Mouse (Mus musculus) heart, embryonic 11.5 days (tissue): ENCODE measurements at regions not wholly inside any gene's neighbourhood (a gene's known extent, or its start where the extent isn't known, plus 50 kb on each side); places are given as distances from the start of the nearest gene placed in this dataset.

Experiments used
- ATAC-seq: fragments of 200-750 bp; cut with Nextera tagmentation; replicated peaks from 2 replicates; pipeline ENCODE4 v1.8.0; 2017; ENCODE audit warnings: moderate library complexity; ENCODE audit not compliant: insufficient number of reproducible peaks, low FRiP score, low TSS enrichment
- H3K27ac ChIP-seq: fragments of 300-500 bp; sonication (generic); 2 replicates; pipeline ENCODE4 v1.5.1; 2014; ENCODE audit warnings: mild to moderate bottlenecking, low read depth, low read length
- H3K27me3 ChIP-seq: fragments of 300-500 bp; sonication (generic); 2 replicates; pipeline ENCODE4 v1.6.1; 2014; ENCODE audit warnings: mild to moderate bottlenecking, low read length, mixed read lengths; ENCODE audit not compliant: control insufficient read depth, insufficient read depth
- H3K36me3 ChIP-seq: fragments of 300-500 bp; sonication (generic); 2 replicates; pipeline ENCODE4 v1.6.1; 2014; ENCODE audit warnings: mild to moderate bottlenecking, low read length, moderate library complexity, mixed read lengths; ENCODE audit not compliant: control insufficient read depth, insufficient read depth
- H3K4me1 ChIP-seq: fragments of 300-500 bp; sonication (generic); 2 replicates; pipeline ENCODE4 v1.6.1; 2014; ENCODE audit warnings: low read length; ENCODE audit not compliant: control insufficient read depth, insufficient read depth
- H3K4me2 ChIP-seq: fragments of 300-500 bp; sonication (generic); 2 replicates; pipeline ENCODE4 v1.6.1; 2014; ENCODE audit warnings: mild to moderate bottlenecking, moderate library complexity
- H3K4me3 ChIP-seq: fragments of 300-500 bp; sonication (generic); 2 replicates; pipeline ENCODE4 v1.5.1; 2014; ENCODE audit warnings: low read depth, low read length
- H3K9ac ChIP-seq: fragments of 300-500 bp; sonication (generic); 2 replicates; pipeline ENCODE4 v1.6.1; 2014; ENCODE audit warnings: mild to moderate bottlenecking, low read depth, low read length, moderate library complexity
- H3K9me3 ChIP-seq: fragments of 300-500 bp; sonication (generic); replicated peaks from 2 replicates; pipeline ENCODE4 v1.6.1; 2016; ENCODE audit warnings: low read length; ENCODE audit not compliant: control insufficient read depth
- WGBS: fragments of 180-500 bp; shearing (Covaris S2); extraction: QIAGEN DNeasy Blood & Tissue Kit; methylation state at CpG from one replicate; pipeline ENCODE4 v1.1.7; 2014; ENCODE audit not compliant: insufficient replicate concordance; 5-methylcytosine and 5-hydroxymethylcytosine counted together

GRCm38 (mm10) chr14:59075845-59076745, 66.6 kb downstream of the 1700129C05Rik start:
- Histone ChIP-seq H3K36me3 (no peaks in the 10 kb centered on the region), H3K4me2 (peak overlapping the region; percentile 47), H3K4me3 (no peak overlapping the region), H3K27ac (no peak overlapping the region), H3K9me3 (no peaks in the 10 kb centered on the region), H3K9ac (no peak overlapping the region), H3K27me3 (no peaks in the 10 kb centered on the region), H3K4me1 (no peaks in the 10 kb centered on the region)
- whole genome bisulfite sequencing, result 30% methylated on average over 29 of the region's 29 CpGs
- no peak for ATAC-seq

- whole genome bisulfite sequencing, result 89% methylated on average over 7 of the region's 7 CpGs
- no peak overlapping the region for H3K4me2 ChIP-seq
- no peak overlapping the region for H3K9ac ChIP-seq
- no peak overlapping the region for H3K27ac ChIP-seq
- H3K4me1 ChIP-seq, result peaks cover 4% of the 10 kb centered on the region; the same call in 1 of the 2 replicates
- H3K27me3 ChIP-seq, result no peaks in the 10 kb centered on the region
- no peak for ATAC-seq
- no peaks in the 10 kb centered on the region for H3K36me3 ChIP-seq
- no peak overlapping the region for H3K4me3 ChIP-seq
- H3K9me3 ChIP-seq, result no peaks in the 10 kb centered on the region
These were observed 70.2 kb downstream of the 1700129C05Rik start for GRCm38 (mm10) chr14:59072323-59073039.

DNA sequence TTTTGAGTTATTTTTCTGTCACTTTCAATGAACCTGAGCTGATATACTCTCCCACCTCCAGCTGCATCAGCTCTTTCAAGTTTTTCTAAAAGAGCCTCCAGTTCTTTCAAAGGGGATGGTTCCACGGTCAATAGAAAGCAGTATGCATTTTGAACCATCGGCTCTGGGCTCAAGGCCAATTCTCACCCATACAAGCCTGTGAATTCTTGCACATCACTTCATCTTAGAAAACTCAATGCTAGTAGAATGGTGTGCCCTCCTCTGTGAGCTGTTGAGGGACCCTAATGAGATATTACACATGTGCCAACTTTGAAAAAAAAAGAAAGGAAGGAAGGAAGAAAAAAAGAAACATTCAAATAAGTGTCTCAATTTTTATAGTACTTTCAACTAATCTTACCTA, 72.6 kb downstream of the 1700129C05Rik start:
- ATAC-seq, result no peak
- 81% methylated on average over 2 of the region's 2 CpGs for WGBS
- Histone ChIP-seq H3K4me1 (peaks cover 4% of the 10 kb centered on the region; the same call in 1 of the 2 replicates), H3K9me3 (no peaks in the 10 kb centered on the region), H3K4me2 (no peak overlapping the region), H3K27ac (no peak overlapping the region), H3K36me3 (no peaks in the 10 kb centered on the region), H3K9ac (no peak overlapping the region), H3K4me3 (no peak overlapping the region), H3K27me3 (no peaks in the 10 kb centered on the region)

- no peak overlapping the region for H3K27ac ChIP-seq
- H3K27me3 ChIP-seq, result no peaks in the 10 kb centered on the region
- H3K4me2 ChIP-seq, result no peak overlapping the region
- no peak for ATAC-seq
- no peaks in the 10 kb centered on the region for H3K36me3 ChIP-seq
- H3K9ac ChIP-seq, result no peak overlapping the region
- WGBS, result 77% methylated on average over 8 of the region's 8 CpGs
- peaks cover 4% of the 10 kb centered on the region; the same call in 1 of the 2 replicates for H3K4me1 ChIP-seq
- no peaks in the 10 kb centered on the region for H3K9me3 ChIP-seq
- no peak overlapping the region for H3K4me3 ChIP-seq
These were observed 76.1 kb downstream of the 1700129C05Rik start for GRCm38 (mm10) chr14:59066456-59067220.

- H3K4me3 ChIP-seq, result no peak overlapping the region
- no peak for ATAC-seq
- H3K4me1 ChIP-seq, result peaks cover 4% of the 10 kb centered on the region; the same call in 1 of the 2 replicates
- 71% methylated on average over 3 of the region's 3 CpGs for WGBS
- no peak overlapping the region for H3K4me2 ChIP-seq
- no peaks in the 10 kb centered on the region for H3K27me3 ChIP-seq
- H3K9me3 ChIP-seq, result no peaks in the 10 kb centered on the region
- H3K36me3 ChIP-seq, result no peaks in the 10 kb centered on the region
- H3K27ac ChIP-seq, result no peak overlapping the region
- H3K9ac ChIP-seq, result no peak overlapping the region
These were observed 79.5 kb downstream of the 1700129C05Rik start for GRCm38 (mm10) chr14:59063221-59063620.

DNA sequence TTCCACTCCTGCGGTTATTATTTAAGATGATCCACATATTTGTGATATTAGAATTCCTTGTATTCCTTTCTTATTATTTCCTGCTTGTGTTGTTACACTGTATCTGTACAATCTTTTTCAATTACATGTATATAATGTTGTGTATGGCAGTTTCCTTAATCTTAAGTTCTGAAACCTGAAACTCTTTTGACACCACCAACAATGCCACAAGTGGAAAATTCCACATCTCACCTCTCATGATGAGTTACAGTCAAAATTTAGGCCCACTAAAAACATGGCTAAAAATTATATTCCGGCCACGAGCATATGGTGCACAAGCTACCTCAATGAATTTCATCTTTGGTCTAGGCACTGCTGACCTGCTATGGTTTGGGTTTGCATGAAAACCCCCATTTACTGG, 85.9 kb downstream of the 1700129C05Rik start:
- Histone ChIP-seq H3K4me2 (no peak overlapping the region), H3K4me1 (no peaks in the 10 kb centered on the region), H3K27ac (no peak overlapping the region), H3K36me3 (no peaks in the 10 kb centered on the region), H3K9me3 (no peaks in the 10 kb centered on the region), H3K27me3 (no peaks in the 10 kb centered on the region), H3K4me3 (no peak overlapping the region), H3K9ac (no peak overlapping the region)
- ATAC-seq, result no peak
- 80% methylated on average over 3 of the region's 3 CpGs for WGBS

GRCm38 (mm10) chr14:59055283-59055682, 87.4 kb downstream of the 1700129C05Rik start:
- no peak overlapping the region for H3K9ac ChIP-seq
- 88% methylated on average over 3 of the region's 3 CpGs for WGBS
- no peak for ATAC-seq

DNA sequence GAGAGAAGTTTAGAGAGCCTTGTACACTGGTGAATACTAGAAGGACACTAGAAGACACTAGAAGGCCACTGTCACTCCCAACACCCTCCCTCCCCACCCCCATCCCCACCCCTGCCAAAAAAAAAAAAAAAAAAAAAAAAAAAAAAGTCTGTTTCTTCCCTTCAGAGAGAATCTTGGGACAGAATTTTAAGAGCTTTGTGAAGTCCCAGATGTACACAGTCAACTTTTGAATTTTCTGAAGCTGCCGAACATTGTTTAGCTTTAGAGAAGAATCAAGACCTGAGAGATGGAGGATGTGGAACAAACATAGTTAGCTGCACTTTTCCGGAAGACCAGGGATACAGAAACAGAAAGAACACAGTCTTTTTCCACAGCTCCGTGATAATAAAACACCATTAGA, 90.3 kb downstream of the 1700129C05Rik start:
- 82% methylated on average over 3 of the region's 3 CpGs for WGBS
- H3K36me3 ChIP-seq, result no peaks in the 10 kb centered on the region

More at GRCm38 (mm10) chr14:59055283-59055682, 87.4 kb downstream of the 1700129C05Rik start:
- Histone ChIP-seq H3K36me3 (no peaks in the 10 kb centered on the region), H3K4me3 (no peak overlapping the region), H3K4me2 (no peak overlapping the region), H3K27ac (no peak overlapping the region), H3K9me3 (no peaks in the 10 kb centered on the region), H3K27me3 (no peaks in the 10 kb centered on the region), H3K4me1 (no peaks in the 10 kb centered on the region)

More for the DNA sequence above, 90.3 kb downstream of the 1700129C05Rik start:
- no peak overlapping the region for H3K27ac ChIP-seq
- no peak overlapping the region for H3K4me2 ChIP-seq
- H3K9ac ChIP-seq, result no peak overlapping the region
- H3K9me3 ChIP-seq, result no peaks in the 10 kb centered on the region
- H3K4me1 ChIP-seq, result no peaks in the 10 kb centered on the region
- no peaks in the 10 kb centered on the region for H3K27me3 ChIP-seq
- no peak for ATAC-seq
- no peak overlapping the region for H3K4me3 ChIP-seq
